Comparison of ENCODE assay signal across 8 mouse cellular contexts in the genomic region with DNA sequence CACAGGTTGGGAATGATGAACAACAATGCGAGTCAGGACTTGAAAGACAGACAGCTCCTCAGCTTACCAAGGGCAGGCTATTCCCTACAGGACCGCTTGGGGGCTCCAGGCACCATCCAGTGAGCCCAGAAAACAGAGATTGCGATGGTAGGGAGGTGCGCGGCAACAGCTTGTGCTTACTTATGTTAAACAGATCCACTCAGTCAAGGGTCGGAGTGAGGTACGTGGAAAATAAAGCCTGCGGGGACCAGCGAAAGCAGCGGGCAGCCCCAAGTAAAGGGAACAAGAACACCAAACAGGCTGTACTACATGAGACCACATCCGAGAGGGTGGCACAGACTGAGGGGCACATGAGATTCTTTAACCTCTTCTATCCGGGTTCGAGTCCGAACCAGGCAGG. TPM values are rescaled to one million over a fixed set of nuclear protein-coding genes. Genes with fewer than 3 reads are reported as not detected.
DNase-seq lines count a peak whose midpoint lies in the region; ATAC-seq lines count a peak whose summit lies in the region.

No protein-coding gene starts in this region.

- no peaks in the 10 kb centered on the region for H3K27me3 ChIP-seq in hindbrain, embryonic 15.5 days

- H3K9me3 ChIP-seq in hindbrain, embryonic 15.5 days = no peaks in the 10 kb centered on the region

- H3K4me2 ChIP-seq in hindbrain, embryonic 15.5 days = peak overlapping the region; percentile 69

- H3K79me2 ChIP-seq in macrophage (ENCODE audit: inconsistent target) = no peaks in the 10 kb centered on the region

- peak overlapping the region; percentile 72 for H3K4me3 ChIP-seq in hindbrain, embryonic 15.5 days
- peak overlapping the region; percentile 57 for H3K4me3 ChIP-seq in macrophage (ENCODE audit: inconsistent target)

- ATAC-seq in hindbrain, embryonic 15.5 days (ENCODE audit: low FRiP score, low read depth) = peak; percentile 87

- peak overlapping the region; percentile 96 for H3K27ac ChIP-seq in hindbrain, embryonic 15.5 days (replicated peaks)
- peak overlapping the region; percentile 74 for H3K27ac ChIP-seq in macrophage

- peak; percentile 96 for DNase-seq in R1 (ENCODE audit: low read depth, low spot score)
- DNase-seq in cerebellum, postnatal 25 days = peak; percentile 92 to 93
- peak; percentile 79 to 84 for DNase-seq in frontal cortex, postnatal 25 days (ENCODE audit: low spot score in 2 of 2)
- peak; percentile 88 to 90 for DNase-seq in left cerebral cortex, adult 18-20 months (ENCODE audit: low spot score in 2 of 2)
- DNase-seq in right cerebral cortex, adult 18-20 months = peak; percentile 91
- peak; percentile 42 for DNase-seq in urinary bladder, postnatal 10 days (ENCODE audit: low spot score)

- peaks cover 17% of the 10 kb centered on the region for H3K4me1 ChIP-seq in hindbrain, embryonic 15.5 days (replicated peaks)

- WGBS in hindbrain, embryonic 15.5 days = 0% methylated on average over 14 of the region's 14 CpGs
- WGBS in macrophage (ENCODE audit: missing documents) = under 1% methylated on average over 14 of the region's 14 CpGs

- peaks cover 6% of the 10 kb centered on the region; the same call in 1 of the 2 replicates for H3K36me3 ChIP-seq in hindbrain, embryonic 15.5 days
- no peaks in the 10 kb centered on the region for H3K36me3 ChIP-seq in macrophage (ENCODE audit: inconsistent target)

- peak overlapping the region; percentile 95 for H3K9ac ChIP-seq in hindbrain, embryonic 15.5 days

RNA-seq across cellular contexts. Expression of a gene that starts 0.4 kb away (rescaled TPM):
- polyA plus RNA-seq in hindbrain, embryonic 15.5 days (2015; fragmentation: Nextera tagmentation; extraction: Ambion mirVana) = 398 and 410 TPM in 2 replicates
- total RNA-seq in left cerebral cortex, adult 18-20 months (2021) = 10 to 100 TPM; 74.7 to 76.8 TPM
- 10 to 100 TPM in 20 of 26 experiments, 1 to 10 TPM in 6; 3.4 to 39.6 (median 19.1) TPM for total RNA-seq in macrophage (2018; cell fraction: chromatin; rRNA removed)
- 100 to 1,000 TPM in 13 of 26 experiments, 10 to 100 TPM in 13; 60.8 to 145 (median 99.8) TPM for total RNA-seq in macrophage (2018; cell fraction: cytosol; rRNA removed)
- 10 to 100 TPM; 14.6 to 95.4 (median 48.7) TPM for total RNA-seq in macrophage (2018; cell fraction: nucleus; rRNA removed)
- 60.5 to 98.7 TPM (median 67.9 TPM) in 3 replicates for polyA plus RNA-seq in macrophage (2018)

RNA-seq across cellular contexts. Expression of a gene that starts 16.0 kb away (rescaled TPM):
- not detected in 2 replicates for polyA plus RNA-seq in hindbrain, embryonic 15.5 days (2015; fragmentation: Nextera tagmentation; extraction: Ambion mirVana)
- not detected for total RNA-seq in left cerebral cortex, adult 18-20 months (2021)
- under 1 TPM in 1 of 26 experiments, not detected in 25; 0.22 TPM for total RNA-seq in macrophage (2018; cell fraction: chromatin; rRNA removed)
- total RNA-seq in macrophage (2018; cell fraction: cytosol; rRNA removed) = not detected
- under 1 TPM in 1 of 26 experiments, not detected in 25; 0.21 TPM for total RNA-seq in macrophage (2018; cell fraction: nucleus; rRNA removed)
- not detected in 3 replicates for polyA plus RNA-seq in macrophage (2018)

RNA-seq across cellular contexts. Expression of a gene that starts 26.4 kb away (rescaled TPM):
- 0.18 and 0.20 TPM in 2 replicates for polyA plus RNA-seq in hindbrain, embryonic 15.5 days (2015; fragmentation: Nextera tagmentation; extraction: Ambion mirVana)
- under 1 TPM; 0.33 to 0.46 TPM for total RNA-seq in left cerebral cortex, adult 18-20 months (2021)
- under 1 TPM in 7 of 26 experiments, not detected in 19; 0.23 to 0.63 (median 0.42) TPM for total RNA-seq in macrophage (2018; cell fraction: chromatin; rRNA removed)
- total RNA-seq in macrophage (2018; cell fraction: cytosol; rRNA removed) = under 1 TPM in 8 of 26 experiments, not detected in 18; 0.03 to 0.11 (median 0.07) TPM
- under 1 TPM in 7 of 26 experiments, not detected in 19; 0.17 to 0.31 (median 0.25) TPM for total RNA-seq in macrophage (2018; cell fraction: nucleus; rRNA removed)
- polyA plus RNA-seq in macrophage (2018) = not detected in 3 replicates

RNA-seq across cellular contexts. Expression of a gene that starts 29.8 kb away (rescaled TPM):
- polyA plus RNA-seq in hindbrain, embryonic 15.5 days (2015; fragmentation: Nextera tagmentation; extraction: Ambion mirVana) = 13.5 and 14.5 TPM in 2 replicates
- 1,000 to 10,000 TPM; 1,361 to 1,429 TPM for total RNA-seq in left cerebral cortex, adult 18-20 months (2021)
- total RNA-seq in macrophage (2018; cell fraction: chromatin; rRNA removed) = not detected
- under 1 TPM in 6 of 26 experiments, not detected in 20; 0.04 to 0.10 (median 0.09) TPM for total RNA-seq in macrophage (2018; cell fraction: cytosol; rRNA removed)
- not detected for total RNA-seq in macrophage (2018; cell fraction: nucleus; rRNA removed)
- polyA plus RNA-seq in macrophage (2018) = 0.23 to 0.38 TPM in 2 of 3 replicates, not detected in the other

RNA-seq across cellular contexts. Expression of a gene that starts 33.2 kb away (rescaled TPM):
- 0.14 and 0.26 TPM in 2 replicates for polyA plus RNA-seq in hindbrain, embryonic 15.5 days (2015; fragmentation: Nextera tagmentation; extraction: Ambion mirVana)
- not detected for total RNA-seq in left cerebral cortex, adult 18-20 months (2021)
- under 1 TPM in 1 of 26 experiments, not detected in 25; 0.66 TPM for total RNA-seq in macrophage (2018; cell fraction: chromatin; rRNA removed)
- total RNA-seq in macrophage (2018; cell fraction: cytosol; rRNA removed) = not detected
- total RNA-seq in macrophage (2018; cell fraction: nucleus; rRNA removed) = not detected
- polyA plus RNA-seq in macrophage (2018) = not detected in 3 replicates

Comparison
In these comparisons a context has a peak if more than half of its experiments do, and no peak if none do; other contexts are left out.
1. Peak in every context shown above with its lines: DNase-seq, ATAC-seq, H3K4me3 ChIP-seq and H3K27ac ChIP-seq.
2. DNase-seq: peak in every context shown above with its lines; median percentile 96 in R1; 92 in cerebellum, postnatal 25 days; 91 in right cerebral cortex, adult 18-20 months; 89 in left cerebral cortex, adult 18-20 months; 82 in frontal cortex, postnatal 25 days; 42 in urinary bladder, postnatal 10 days.